Mouse (Mus musculus) thymus, postnatal 14 days (tissue): Measurements from ENCODE around the gene Fam120c.
"Not testable (repeated sequence)": the region's sequence is repeated elsewhere in the genome, so short reads cannot be mapped to it uniquely, and the experiment has no call there.

Experiments used
- DNase-seq: peaks from one replicate; pipeline ENCODE4 v3.0.0; 2021

The Fam120c gene

GRCm38 (mm10) chrX:151343761-151344500, at the start of gene Fam120c:
TSS of gene Fam120c (plus strand) at chrX:151344175.
- peak; percentile 91 for DNase-seq

- no peak for DNase-seq
These were observed 45.6 kb upstream of the Fam120c start for GRCm38 (mm10) chrX:151298329-151298728.

- DNase-seq = peak; percentile 21
These were observed 30.2 kb upstream of the Fam120c start for GRCm38 (mm10) chrX:151313732-151314131.

GRCm38 (mm10) chrX:151333615-151334014, 10.4 kb upstream of the Fam120c start:
- DNase-seq = no peak

DNA sequence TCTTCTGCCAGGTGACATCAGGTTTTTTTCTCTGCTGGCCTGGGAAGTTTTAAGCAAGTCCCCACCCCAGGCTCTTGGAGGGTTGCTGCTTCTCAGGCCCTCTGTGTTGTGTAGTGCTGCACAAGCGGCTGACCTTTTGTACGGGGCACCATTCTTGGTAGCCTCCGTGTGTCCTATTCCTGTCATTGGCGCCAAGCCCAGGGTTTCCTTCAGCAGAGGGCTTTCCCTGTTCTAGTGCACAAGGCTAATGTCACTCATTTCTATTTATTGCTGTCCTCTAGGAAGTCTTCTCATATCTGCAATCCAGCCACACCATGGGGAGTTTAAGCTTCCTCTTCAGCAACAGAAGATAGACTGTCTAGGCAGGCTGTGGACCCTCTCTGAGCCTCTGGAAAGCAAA, 6.2 kb upstream of the Fam120c start:
- no peak for DNase-seq

- DNase-seq = peak; percentile 76
These were observed 568 bp downstream of the Fam120c start for GRCm38 (mm10) chrX:151344501-151344984.

DNA sequence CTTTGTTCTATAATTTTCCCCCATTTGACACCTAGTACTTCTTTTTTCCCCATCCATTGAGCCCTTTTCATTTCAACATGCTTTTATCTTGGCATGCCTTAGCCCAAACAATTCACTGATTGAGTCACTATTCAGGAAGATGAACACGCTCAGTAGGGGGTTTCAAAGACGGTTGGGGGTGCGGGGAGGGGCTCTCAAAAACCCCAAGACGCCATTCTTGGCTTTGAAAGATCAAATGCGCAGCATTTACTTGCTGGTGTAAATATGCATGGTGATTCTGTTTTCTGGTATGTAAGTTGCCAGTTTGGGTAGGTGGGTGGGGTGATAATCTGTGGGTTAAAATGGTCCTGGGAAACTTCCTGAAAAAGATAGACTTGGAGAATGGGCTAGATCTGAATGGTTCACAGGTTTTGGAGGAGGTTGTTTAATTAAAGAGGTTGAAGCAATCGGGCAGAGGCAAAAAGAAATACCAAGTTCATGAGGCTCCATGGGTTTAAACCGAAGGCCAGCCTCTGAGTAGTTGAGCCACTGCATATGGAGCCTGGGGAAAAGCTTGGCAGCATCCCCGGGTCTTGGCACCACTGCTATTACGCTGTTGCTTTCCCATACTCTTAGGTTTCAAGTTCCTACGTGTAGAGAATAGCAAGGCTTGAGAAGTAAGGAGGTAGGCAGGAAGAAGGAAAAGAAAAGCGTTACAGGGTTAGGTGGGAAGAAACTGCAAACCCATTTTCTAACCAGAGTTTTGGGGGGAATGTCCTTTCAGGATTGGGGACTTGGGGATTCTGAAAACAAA, 1.6 kb downstream of the Fam120c start:
- peak; percentile 3 for DNase-seq

GRCm38 (mm10) chrX:151347278-151347677, 3.3 kb downstream of the Fam120c start:
- DNase-seq = no peak

DNA sequence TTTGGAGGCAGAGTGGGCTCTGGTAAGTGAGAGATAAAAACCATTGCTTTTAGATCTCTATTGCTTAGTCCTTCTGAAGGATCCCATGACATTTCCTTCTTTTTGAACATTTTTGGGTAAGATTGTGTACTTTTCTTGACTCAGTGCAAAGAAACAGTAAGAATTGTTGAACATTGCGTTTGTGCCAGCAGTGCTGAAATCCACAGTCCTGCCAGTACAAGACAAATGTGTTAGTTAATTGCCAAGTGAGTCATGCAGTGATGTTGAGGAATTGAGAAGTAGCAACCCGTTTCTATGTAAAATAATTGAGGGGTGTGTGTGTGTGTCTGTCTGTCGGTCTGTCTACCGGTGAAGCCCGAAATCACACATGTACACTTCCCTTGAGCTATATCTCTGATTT, 5.3 kb downstream of the Fam120c start:
- no peak for DNase-seq

GRCm38 (mm10) chrX:151418801-151419200, 74.8 kb downstream of the Fam120c start:
- DNase-seq = no peak

DNA sequence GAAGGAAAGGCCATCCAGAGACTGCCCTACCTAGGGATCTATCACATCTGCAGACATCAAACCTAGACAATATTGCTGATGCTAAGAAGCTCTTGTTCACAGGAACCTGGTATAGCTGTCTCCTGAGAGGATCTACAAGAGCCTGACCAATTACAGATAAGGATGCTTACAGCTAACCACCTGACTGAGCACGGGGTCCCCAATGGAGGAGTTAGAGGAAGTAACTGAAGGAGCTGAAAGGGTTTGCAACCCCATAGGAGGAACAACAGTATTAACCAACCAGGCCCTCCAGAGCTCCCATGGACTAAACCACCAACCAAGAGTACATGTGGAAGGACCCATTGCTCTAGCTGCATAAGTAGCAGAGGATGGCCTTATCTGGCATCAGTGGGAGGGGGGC, 76.8 kb downstream of the Fam120c start:
- DNase-seq = no peak

GRCm38 (mm10) chrX:151443637-151444036, 99.7 kb downstream of the Fam120c start:
- no peak for DNase-seq

GRCm38 (mm10) chrX:151444189-151444588, 100.2 kb downstream of the Fam120c start:
- DNase-seq = no peak

DNA sequence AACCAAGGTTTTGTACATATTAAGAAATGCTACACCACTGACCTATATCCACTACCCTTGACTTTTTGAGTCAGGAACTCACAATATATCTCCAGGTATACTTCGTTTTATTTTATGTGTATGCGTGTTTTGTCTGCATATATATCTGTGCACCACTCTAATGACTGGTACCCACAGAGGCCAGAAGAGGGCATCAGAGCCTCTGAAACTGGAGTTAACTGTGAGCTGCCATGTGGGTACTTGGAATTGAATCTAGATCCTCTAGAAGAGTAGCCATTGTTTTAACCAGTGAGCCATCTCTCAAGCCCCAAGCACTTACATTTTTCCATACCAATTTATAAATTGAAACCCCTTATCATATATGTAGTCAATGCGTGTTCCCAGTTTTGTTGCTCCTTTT, 144.2 kb downstream of the Fam120c start:
- no peak for DNase-seq

DNA sequence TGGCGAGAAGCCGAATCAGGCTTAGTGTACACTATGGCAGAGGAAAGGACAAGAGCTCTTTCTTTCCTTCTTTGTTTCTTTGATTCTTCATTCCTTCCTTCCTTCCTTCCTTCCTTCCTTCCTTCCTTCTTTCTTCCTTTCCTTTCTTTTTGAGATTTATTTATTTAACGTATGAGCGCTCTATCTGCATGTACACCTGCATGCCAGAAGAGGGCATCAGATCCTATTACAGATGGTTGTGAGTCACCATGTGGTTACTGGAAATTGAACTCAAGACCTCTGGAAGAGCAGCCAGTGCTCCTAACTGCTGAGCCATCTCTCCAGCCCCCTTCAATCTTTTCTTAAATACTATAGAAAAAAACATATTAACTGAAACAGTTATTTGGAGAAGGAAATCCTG, 149.3 kb downstream of the Fam120c start:
- not testable (repeated sequence) for DNase-seq

GRCm38 (mm10) chrX:151496596-151496995, 152.6 kb downstream of the Fam120c start:
- no peak for DNase-seq

GRCm38 (mm10) chrX:151508536-151508935, 164.6 kb downstream of the Fam120c start:
- no peak for DNase-seq

- no peak for DNase-seq
These were observed 165.9 kb downstream of the Fam120c start for GRCm38 (mm10) chrX:151509906-151510305.

DNA sequence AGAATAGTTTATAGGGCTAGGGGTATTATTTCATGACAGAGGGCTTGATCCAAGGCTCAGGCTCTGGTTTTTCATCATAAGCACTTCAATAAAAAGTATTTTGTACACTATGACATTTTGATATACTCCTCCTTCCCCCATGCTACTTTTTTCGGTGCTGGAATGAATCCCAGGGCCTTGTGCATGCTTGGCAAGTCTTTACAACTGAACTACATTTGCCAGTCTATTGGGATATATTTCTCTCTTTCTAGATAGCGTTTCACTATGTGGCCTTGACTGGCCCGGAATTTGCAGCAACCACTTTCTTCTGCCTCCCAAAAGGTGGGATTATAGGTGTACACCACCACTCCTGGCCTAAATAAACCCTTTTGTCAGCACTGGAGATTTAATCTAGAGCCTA, 169.1 kb downstream of the Fam120c start:
- no peak for DNase-seq

DNA sequence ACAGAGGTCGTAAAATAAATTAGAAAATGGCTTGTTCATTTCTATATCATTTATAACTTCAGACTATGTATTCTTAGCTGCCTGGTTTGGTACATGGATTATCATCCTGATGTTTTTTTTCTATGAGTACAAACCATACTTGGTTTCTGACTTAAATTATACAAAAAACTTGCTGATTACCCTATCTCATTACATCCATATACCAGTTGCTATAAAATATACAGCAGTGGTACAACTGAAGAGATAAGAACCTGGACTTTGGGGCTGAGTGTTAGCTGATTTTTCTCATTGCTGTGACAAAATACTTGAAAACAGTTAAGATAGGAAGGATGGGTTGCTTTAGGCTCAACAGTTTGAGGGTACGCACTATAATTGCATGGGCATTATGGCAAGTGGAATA, 169.7 kb downstream of the Fam120c start:
- DNase-seq = no peak

- no peak for DNase-seq
These were observed 174.2 kb downstream of the Fam120c start for GRCm38 (mm10) chrX:151518181-151518580.

DNA sequence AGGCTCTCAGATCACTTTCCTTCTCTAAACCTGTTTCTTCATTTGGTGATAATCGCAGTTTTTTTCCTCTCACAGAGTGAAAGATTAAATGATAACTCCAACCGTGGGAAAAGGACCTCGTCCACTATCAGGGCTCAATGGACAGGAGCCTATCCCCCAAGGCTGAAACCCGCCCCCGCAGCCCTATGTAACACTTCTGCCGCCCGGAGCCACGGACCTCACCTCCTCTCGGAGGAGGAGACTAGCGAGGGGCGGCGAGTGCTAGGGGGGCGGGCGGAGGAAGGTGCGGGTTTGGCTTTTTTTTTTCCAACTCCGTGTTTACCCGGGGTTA, 176.1 kb downstream of the Fam120c start:
- no peak for DNase-seq

GRCm38 (mm10) chrX:151520458-151521322, 176.7 kb downstream of the Fam120c start, which contains the start of gene Phf8:
TSS of gene Phf8 (plus strand) at chrX:151520672.
- peak; percentile 97 for DNase-seq
